Mouse (Mus musculus): Measurements from ENCODE around the gene Mycbp.

The Mycbp gene

DNA sequence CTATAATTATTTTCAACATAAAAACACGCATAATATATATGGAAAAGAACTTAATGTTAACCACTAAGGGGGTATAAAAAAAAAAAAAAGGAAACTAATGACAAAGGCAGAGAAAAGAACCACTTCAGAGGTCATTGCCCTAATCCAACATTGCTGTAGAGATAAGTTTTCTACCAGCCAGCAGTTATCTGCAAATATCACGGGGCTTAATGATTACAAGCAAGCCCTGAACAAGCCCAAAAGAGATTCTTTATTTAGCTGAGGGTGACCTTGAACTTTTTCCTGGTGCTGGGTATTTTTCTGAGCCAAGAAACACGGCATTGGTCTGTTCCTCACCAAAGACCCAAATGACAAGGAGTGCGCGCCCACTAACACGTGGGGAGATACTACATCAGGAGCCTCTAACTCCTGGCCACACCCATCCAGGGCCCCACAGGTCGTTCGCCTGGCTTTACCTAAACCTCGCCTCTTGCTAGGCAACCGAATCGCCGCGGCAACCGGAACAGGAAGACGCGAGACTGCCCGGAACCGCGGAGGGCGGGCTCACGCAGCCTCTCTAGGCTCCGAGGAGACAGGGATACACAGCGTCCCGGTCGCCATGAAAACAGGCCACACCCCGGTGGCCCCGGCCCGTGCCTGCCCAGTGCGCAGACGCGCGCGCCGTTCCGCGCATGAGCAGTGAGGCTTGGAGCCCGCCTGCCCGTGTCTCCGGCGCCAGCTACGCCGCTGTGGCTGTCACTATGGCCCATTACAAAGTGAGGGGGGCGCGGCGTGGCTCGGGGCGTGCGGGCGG lies at the start of gene Mycbp:
Gene Mycbp (plus strand): TSS at position 500 of the 793 bp plus-strand sequence.
- peak; percentile 98 for DNase-seq (ENCODE audit: low spot score)

GRCm38 (mm10) chr4:123856888-123857287 lies 47.7 kb upstream of the Mycbp start:
- peak; percentile 66 for DNase-seq (ENCODE audit: low spot score)

DNA sequence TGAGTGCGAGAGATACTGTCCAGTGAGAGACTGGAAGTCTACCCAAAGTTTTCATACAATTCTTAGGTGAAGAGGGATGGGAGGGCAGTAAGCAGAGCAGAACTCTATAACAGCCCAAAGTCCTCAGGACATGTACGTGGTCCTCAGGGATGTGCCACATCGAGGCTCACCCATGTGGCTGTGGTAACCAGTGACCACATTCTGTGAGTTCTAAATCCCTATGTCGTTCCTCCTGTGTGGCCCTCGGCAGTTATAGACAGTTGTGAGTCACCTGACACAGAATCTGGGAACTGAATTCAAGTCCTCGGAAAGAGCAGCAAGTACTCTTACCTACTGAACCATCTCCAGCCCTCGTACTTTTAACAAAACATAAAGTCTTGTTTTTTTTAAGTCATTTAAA lies 46.5 kb upstream of the Mycbp start:
- DNase-seq (ENCODE audit: low spot score): no peak

DNA sequence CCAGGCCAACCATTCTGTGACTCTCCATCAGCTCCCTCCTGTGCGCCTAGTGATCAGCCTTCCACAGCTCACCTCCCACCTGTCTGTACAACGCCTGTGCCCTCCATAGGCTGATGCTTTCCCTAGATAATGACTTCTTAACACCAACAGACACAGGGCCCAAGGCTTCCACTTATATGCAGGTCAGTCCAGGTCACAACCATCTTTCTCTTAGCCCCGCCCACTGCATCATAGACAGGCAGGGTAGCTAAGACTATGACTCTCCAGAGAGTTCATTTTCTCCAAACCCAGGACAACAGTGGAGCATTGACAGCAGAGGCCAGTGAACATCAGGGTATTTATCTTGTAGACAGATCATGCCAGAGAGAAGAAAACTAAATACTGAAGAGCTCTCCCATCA lies 45.3 kb upstream of the Mycbp start, which contains the start of gene 4933427I04Rik:
Gene 4933427I04Rik (plus strand): TSS at position 301 of the 400 bp plus-strand sequence.
- no peak for DNase-seq (ENCODE audit: low spot score)

- DNase-seq (ENCODE audit: low spot score): no peak
These were observed 44.8 kb upstream of the Mycbp start for GRCm38 (mm10) chr4:123859803-123860202.

DNA sequence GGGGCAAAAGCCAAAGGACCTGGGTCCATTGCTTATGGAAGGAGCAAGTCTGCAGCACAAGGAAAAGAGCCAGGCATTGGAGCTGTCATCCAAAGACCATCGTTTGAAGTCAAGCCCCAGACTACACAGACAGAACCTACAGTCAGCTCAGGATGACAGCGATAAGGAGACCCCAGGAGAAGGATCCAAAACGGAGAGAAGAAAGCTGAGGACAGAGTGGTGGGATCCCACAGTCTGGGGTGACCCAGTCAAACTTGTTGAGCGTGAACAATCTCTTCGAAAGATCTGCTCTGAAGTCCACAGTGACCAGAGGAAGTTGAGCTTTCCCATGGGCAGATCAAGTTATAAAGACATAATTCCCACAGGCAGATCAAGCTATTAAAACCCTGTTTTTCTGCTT lies 44.0 kb upstream of the Mycbp start:
- no peak for DNase-seq (ENCODE audit: low spot score)

DNA sequence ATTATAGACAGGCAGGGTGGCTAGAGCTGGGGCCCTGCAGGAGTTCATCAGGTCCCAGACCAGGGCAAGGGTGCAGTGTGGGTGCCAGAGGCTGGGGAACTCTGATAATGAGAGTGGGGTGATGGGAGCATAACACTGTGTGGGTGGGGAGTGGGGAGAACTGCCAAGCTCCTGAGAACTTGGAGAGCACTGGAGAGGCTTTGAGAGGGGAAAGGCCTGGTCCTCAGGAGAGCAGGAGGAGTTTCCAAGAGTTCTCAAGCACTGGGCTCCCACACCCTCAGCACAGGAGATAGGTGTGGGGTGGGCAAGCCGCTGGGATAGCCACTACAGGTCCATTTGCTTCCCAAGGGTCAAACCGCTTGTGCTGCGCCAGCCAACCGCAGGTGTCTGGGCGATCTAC lies 10.9 kb upstream of the Mycbp start:
- DNase-seq (ENCODE audit: low spot score): no peak

GRCm38 (mm10) chr4:123894295-123894694 lies 10.3 kb upstream of the Mycbp start:
- DNase-seq (ENCODE audit: low spot score): no peak

GRCm38 (mm10) chr4:123898696-123899095 lies 5.9 kb upstream of the Mycbp start:
- peak; percentile 82 for DNase-seq (ENCODE audit: low spot score)

GRCm38 (mm10) chr4:123903432-123903831 lies 1.2 kb upstream of the Mycbp start:
- DNase-seq (ENCODE audit: low spot score): no peak

DNA sequence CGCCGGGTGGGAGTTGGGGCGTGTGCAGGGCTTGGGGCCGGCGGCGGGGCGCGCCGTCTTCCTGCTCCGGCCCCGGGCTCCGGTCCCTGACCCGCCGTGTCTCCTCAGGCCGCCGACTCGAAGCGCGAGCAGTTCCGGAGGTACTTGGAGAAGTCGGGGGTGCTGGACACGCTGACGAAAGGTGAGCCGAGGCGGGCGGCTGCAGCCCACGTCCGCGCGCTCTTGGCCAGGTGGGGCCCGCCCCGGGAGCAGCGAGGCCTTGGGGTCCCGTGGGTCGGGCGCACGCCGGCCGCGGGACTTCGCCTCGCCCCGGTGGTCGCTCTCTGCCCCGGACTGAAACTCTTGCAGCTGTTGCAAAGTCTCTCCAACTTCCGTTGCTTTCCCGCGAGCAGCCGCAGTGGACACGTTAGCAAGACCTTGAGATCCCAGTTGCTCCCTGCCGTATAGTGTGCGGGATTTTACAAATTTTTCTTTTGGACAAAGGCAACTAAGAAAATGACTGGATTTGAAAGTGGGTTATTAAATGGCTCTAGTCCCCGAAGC lies 565 bp downstream of the Mycbp start:
- peak; percentile 24 for DNase-seq (ENCODE audit: low spot score)

DNA sequence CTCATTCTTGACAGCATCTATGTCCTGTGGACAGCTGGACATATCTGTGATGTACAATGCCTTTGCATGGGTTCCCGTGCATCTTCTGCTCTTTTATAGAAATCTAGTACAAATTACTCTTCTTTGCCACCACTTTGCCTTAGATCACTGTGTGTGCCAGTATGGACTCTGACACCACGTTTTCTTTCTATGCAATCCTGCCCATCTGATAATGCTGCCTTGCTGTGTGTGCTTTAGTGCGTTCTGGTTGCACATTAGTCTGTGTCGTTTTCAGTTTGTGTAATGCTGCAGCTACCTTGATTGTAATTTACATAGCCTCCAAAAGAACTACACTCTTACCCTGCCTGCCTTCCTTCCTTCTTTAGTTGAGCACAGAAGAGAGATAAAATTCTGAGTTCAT lies 6.9 kb downstream of the Mycbp start:
- no peak for DNase-seq (ENCODE audit: low spot score)

- DNase-seq (ENCODE audit: low spot score): no peak
These were observed 7.8 kb downstream of the Mycbp start for GRCm38 (mm10) chr4:123912431-123912830.

DNA sequence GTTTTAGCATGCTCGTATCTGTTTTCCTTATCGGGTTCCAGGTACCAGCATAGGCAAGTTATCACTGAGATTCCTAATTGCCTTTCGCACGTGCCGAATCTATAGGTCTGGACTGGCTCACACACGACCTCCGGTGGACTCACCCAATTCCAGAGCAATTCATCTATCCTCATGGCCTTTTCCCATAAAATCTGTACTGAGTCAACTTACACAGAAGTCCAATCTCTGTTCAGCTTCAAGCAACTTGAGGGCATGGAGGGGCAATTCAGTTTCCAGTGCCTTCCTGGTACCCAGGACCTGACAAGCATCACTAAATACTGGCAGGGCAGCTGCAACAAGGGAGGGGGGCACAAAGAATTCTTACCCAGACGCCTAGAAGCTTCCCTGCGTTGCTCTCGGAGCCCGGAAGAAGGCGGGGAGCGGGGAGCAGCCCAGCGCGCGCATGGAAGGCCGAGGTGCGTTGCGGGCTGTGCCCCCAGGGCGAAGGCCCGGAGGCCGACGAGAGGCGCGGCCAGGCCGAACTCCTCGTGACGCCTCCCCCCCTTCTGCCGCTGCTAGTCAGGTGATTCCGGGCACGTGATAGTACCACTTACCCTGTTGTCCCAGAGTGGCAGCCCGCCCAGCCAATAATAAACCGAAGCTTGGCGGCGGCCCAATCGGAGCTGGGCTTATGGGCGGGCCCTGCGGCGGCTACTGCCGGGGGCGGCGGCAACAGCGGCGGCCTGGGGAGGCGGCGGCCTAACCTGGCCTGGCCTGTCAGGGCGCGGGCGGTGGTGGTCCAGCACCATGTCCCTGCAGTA lies 12.3 kb downstream of the Mycbp start, which contains the start of gene Rragc:
Gene Rragc (plus strand): TSS at position 699 of the 800 bp plus-strand sequence.
- peak; percentile 99 for DNase-seq (ENCODE audit: low spot score)

DNA sequence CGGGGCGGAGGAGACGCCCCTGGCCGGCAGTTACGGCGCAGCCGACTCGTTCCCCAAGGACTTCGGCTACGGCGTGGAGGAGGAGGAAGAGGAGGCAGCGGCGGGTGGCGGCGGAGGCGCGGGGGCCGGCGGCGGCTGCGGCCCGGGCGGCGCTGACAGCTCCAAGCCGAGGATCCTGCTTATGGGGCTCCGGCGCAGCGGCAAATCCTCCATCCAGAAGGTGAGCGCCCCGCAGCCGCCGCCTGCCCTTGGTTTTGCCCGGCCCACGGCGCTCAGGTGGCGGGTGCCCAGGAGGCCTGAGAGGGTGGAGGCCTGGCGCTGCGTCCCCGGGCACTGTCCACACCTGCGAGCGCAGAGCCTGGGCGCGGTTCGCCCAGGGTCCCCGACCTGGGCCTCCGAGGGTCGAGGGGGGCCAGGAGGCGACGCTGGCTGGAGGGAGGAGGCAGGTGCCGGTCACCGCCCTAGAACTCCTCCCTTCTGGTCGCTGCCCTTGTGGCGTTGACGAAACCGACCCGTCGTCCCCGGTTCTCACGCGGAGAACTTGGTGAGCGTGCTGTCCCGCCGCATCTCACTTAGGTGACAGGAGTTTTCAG lies 13.0 kb downstream of the Mycbp start, which contains the start of gene 4930535I16Rik:
Gene 4930535I16Rik (minus strand): TSS at position 475 of the 593 bp plus-strand sequence.
- DNase-seq (ENCODE audit: low spot score): no peak

- DNase-seq (ENCODE audit: low spot score): no peak
These were observed 14.2 kb downstream of the Mycbp start for GRCm38 (mm10) chr4:123918851-123919250.

DNA sequence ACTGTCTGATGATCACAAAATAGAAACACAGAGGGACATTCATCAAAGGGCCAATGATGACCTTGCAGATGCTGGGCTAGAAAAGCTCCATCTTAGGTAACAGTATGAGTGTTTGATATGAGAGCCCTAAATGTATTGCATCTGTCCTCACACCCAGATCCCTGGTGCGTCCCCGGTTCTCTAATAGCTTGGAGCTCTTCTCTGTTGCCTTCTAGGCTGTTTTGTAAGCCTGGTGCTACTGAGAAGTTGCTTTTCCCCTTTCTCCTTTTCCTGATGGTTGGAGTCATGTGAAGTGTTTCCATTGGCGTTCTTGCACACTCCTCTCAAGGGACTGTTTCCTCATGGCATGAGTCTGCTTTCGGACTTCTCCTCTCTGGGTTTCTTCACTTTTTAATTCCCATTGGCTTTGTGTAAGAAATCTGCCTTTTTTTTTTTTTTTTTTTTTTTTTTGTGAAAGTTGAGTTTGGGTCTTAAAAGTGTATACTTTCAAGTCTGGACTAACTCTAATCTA lies 16.5 kb downstream of the Mycbp start:
- no peak for DNase-seq (ENCODE audit: low spot score)

DNA sequence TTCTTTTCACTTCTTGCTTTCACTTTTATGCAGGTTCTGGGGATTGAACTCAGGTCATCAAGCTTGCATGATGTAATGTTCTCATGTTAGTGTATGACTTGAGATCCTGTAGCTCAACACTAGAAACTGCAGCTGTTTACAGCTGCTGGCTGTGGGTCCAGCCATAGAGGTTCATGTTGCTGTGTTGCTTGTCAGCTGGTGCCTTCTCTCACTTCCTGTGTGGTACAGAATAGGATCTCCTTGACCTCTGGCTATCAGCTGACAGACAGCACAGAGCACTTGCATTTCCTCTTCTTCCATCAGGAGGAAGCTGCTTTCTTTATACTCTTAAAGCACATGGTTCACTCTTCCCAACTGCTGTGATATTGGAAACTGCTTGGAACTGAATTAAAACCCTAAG lies 23.3 kb downstream of the Mycbp start:
- no peak for DNase-seq (ENCODE audit: low spot score)

DNA sequence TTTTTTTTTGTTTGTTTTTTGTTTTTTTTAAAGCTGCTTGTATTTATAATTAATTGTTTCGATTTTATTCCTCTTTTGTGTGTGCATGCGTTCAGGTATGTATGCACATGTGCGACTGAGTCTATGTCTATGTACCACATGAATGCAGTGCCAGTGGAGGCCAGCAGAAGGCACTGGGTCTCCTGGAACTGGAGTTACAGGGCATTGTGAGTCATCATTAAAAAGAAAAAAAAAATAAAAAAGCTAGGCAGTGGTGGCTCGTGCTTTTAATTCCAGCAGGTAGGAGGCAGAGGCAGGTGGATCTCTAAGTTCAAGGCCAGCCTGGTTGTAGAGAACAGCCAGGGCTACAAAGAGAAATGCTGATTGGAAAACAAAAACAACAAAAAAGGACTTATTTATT lies 25.4 kb downstream of the Mycbp start:
- DNase-seq (ENCODE audit: low spot score): no peak

DNA sequence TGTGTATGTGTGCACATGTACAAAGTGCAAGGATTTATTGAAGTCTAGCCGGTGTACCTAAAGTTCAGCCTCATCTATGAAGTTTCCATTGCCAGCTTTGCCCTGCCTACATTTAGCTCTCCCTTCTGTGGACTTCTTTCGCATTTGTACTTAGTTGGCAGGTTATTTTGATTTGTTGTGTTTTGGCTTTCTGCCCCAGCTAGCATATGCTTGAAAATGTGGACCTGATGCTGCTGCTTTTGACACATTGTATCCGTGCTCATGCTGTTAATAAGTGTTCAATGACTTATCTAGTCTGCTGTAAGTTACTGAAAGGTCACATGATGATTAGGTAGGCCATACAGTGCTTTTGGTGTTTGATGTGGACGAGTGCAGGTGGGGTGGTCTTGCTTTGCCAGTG lies 29.7 kb downstream of the Mycbp start:
- no peak for DNase-seq (ENCODE audit: low spot score)

DNA sequence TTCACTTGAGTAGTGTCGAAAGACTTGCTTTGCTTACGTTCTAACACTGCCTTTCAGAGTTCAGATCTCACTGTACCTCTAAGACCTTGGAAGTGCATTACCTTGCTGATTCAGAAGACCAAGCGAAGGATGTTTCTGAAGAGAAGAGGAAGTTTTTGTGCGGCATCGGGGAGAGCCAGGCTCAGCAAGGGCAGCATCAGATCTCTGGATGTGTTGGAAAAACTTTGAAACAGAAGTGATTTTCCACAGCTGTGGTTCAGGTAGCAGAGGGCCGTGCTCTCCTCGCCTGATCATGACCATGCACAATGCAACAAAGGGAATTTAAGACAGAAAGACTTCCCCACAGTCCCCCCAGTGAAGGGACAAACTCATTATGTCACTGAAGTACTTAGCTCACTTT lies 31.4 kb downstream of the Mycbp start:
- no peak for DNase-seq (ENCODE audit: low spot score)

GRCm38 (mm10) chr4:123939838-123940237 lies 35.2 kb downstream of the Mycbp start:
- DNase-seq (ENCODE audit: low spot score): peak; percentile 95
